Mouse (Mus musculus): ENCODE measurements at regions not wholly inside any gene's neighbourhood (a gene's known extent, or its start where the extent isn't known, plus 50 kb on each side); places are given as distances from the start of the nearest gene placed in this dataset.

DNA sequence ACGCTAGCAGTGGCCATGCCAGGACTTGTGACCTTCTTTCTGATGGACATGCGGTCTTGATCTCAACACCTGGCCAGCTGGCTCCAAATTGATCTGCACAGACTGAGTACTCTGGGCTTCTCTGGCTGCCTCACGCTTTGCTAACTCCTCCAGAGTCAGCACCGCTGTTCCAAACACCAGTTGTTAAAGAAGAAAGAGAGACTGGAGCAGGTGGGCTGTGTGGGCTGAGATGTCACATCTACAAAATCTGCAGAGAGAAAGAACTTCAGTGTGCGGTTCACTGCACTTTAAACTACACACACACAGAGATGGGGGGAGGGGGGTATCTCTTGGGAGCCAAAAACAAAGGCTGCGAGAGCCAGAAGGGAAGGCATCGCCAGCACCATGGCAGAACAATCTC is 234.2 kb downstream of the Rnf144a start:
- ATAC-seq (no peak), DNase-seq (ENCODE audit: low spot score) (no peak)
- H3K4me2 ChIP-seq (replicated peaks; ENCODE audit: low read depth, low read length): no peak overlapping the region
- TF ChIP-seq EP300 (IDR thresholded peaks at IDR 0.05) (no peak), CTCF (IDR thresholded peaks at IDR 0.05) (no peak)
- H3K9me3 ChIP-seq (ENCODE audit: low read length): no peaks in the 10 kb centered on the region
- H3K36me3 ChIP-seq (ENCODE audit: insufficient read depth, low read length): no peaks in the 10 kb centered on the region
- H3K4me3 ChIP-seq (ENCODE audit: low read depth, low read length): no peak overlapping the region
- H3K27me3 ChIP-seq (replicated peaks; ENCODE audit: insufficient read depth, low read length): no peaks in the 10 kb centered on the region
- no peak overlapping the region for H3K27ac ChIP-seq (ENCODE audit: low read length)
- WGBS: 78% methylated on average over 7 of the region's 7 CpGs
- no peak overlapping the region for H3K9ac ChIP-seq (replicated peaks; ENCODE audit: low read depth)
- H3K4me1 ChIP-seq (ENCODE audit: insufficient read depth, low read depth, low read length): no peaks in the 10 kb centered on the region

DNA sequence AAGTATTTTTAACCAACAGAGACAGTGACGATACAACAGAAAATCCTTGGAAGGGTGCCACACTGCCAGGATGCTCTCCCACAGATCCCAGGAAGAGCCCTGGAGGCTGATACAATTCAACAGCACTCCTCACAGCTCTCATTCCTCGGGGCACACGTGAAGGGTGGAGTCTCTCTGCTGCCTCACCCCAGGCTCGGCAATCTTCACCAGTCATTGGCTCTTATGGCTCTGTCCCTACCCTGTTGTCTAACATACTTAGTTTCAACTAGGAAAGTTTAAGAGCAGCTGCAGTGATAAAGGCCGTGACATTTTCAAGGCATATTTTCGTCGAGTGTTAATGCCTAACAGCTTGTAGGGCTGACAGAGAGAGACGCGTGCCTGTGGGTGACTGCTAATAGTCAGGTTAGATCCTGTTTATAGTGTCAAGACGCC is 238.8 kb downstream of the Rnf144a start:
- Histone ChIP-seq H3K27ac (ENCODE audit: low read length) (no peak overlapping the region), H3K27me3 (replicated peaks; ENCODE audit: insufficient read depth, low read length) (no peaks in the 10 kb centered on the region), H3K4me1 (ENCODE audit: insufficient read depth, low read depth, low read length) (no peaks in the 10 kb centered on the region), H3K9ac (replicated peaks; ENCODE audit: low read depth) (no peak overlapping the region), H3K4me2 (replicated peaks; ENCODE audit: low read depth, low read length) (no peak overlapping the region), H3K9me3 (ENCODE audit: low read length) (no peaks in the 10 kb centered on the region), H3K36me3 (ENCODE audit: insufficient read depth, low read length) (no peaks in the 10 kb centered on the region), H3K4me3 (ENCODE audit: low read depth, low read length) (no peak overlapping the region)
- no peak for TF ChIP-seq EP300 (IDR thresholded peaks at IDR 0.05)
- no peak for TF ChIP-seq CTCF (IDR thresholded peaks at IDR 0.05)
- DNase-seq (ENCODE audit: low spot score) (no peak), ATAC-seq (peak; percentile 35; the same call in 1 of the 2 replicates)
- 22% methylated on average over 10 of the region's 10 CpGs for WGBS

GRCm38 (mm10) chr12:26163416-26163815 is 251.6 kb downstream of the Rnf144a start:
- Histone ChIP-seq H3K4me3 (ENCODE audit: low read depth, low read length) (no peak overlapping the region), H3K27me3 (replicated peaks; ENCODE audit: insufficient read depth, low read length) (no peaks in the 10 kb centered on the region), H3K27ac (ENCODE audit: low read length) (no peak overlapping the region), H3K9ac (replicated peaks; ENCODE audit: low read depth) (no peak overlapping the region), H3K4me1 (ENCODE audit: insufficient read depth, low read depth, low read length) (no peaks in the 10 kb centered on the region), H3K36me3 (ENCODE audit: insufficient read depth, low read length) (no peaks in the 10 kb centered on the region), H3K4me2 (replicated peaks; ENCODE audit: low read depth, low read length) (no peak overlapping the region), H3K9me3 (ENCODE audit: low read length) (no peaks in the 10 kb centered on the region)
- no peak for TF ChIP-seq CTCF (IDR thresholded peaks at IDR 0.05)
- TF ChIP-seq EP300 (IDR thresholded peaks at IDR 0.05): no peak
- DNase-seq (ENCODE audit: low spot score) (no peak), ATAC-seq (no peak)
- WGBS: 71% methylated on average over 3 of the region's 3 CpGs

DNA sequence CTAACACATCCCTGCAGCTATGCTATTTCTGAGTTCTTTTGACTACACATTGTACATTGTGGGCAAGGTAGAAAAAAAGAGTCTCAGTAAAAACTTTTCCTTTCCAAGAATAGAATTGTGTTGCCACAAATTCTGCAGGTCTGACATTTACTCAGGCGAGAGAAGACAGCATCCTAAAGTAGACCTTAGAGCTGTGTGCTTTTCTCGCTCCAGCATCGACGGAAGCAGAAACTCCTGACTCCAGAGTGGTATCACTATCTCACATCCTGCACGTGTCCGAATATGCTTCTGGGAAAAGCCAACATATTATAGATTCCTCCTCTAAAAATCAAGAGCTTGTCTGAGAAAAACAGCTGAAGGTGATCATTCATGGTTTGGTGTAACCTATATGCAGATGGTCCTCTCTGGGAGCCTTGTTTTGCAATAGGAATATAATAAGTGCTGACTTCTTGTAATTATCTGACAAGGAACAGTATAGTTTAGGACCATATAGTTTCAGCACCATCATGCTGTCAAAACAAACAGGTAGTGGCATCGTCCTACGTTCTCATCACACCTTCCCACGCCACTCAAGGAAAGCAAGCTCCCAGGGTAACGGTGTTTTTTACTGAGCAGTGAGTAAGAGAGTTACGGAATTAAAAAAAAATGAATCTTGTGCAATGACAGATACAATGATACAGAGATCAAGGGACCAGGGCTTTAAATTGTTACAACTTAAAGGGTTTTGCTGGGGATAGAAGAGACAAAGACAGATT is 254.0 kb downstream of the Rnf144a start:
- ATAC-seq (no peak), DNase-seq (ENCODE audit: low spot score) (no peak)
- Histone ChIP-seq H3K4me1 (ENCODE audit: insufficient read depth, low read depth, low read length) (no peaks in the 10 kb centered on the region), H3K9me3 (ENCODE audit: low read length) (no peaks in the 10 kb centered on the region), H3K27me3 (replicated peaks; ENCODE audit: insufficient read depth, low read length) (no peaks in the 10 kb centered on the region), H3K27ac (ENCODE audit: low read length) (no peak overlapping the region), H3K4me2 (replicated peaks; ENCODE audit: low read depth, low read length) (no peak overlapping the region), H3K4me3 (ENCODE audit: low read depth, low read length) (no peak overlapping the region), H3K36me3 (ENCODE audit: insufficient read depth, low read length) (no peaks in the 10 kb centered on the region), H3K9ac (replicated peaks; ENCODE audit: low read depth) (no peak overlapping the region)
- 85% methylated on average over 11 of the region's 11 CpGs for WGBS
- no peak for TF ChIP-seq CTCF (IDR thresholded peaks at IDR 0.05)
- no peak for TF ChIP-seq EP300 (IDR thresholded peaks at IDR 0.05)

- DNase-seq (ENCODE audit: low spot score) (no peak), ATAC-seq (no peak)
- no peak for TF ChIP-seq EP300 (IDR thresholded peaks at IDR 0.05)
- no peak for TF ChIP-seq CTCF (IDR thresholded peaks at IDR 0.05)
- Histone ChIP-seq H3K9me3 (ENCODE audit: low read length) (no peaks in the 10 kb centered on the region), H3K4me2 (replicated peaks; ENCODE audit: low read depth, low read length) (no peak overlapping the region), H3K27ac (ENCODE audit: low read length) (no peak overlapping the region), H3K4me3 (ENCODE audit: low read depth, low read length) (no peak overlapping the region), H3K9ac (replicated peaks; ENCODE audit: low read depth) (no peak overlapping the region), H3K4me1 (ENCODE audit: insufficient read depth, low read depth, low read length) (no peaks in the 10 kb centered on the region), H3K36me3 (ENCODE audit: insufficient read depth, low read length) (no peaks in the 10 kb centered on the region), H3K27me3 (replicated peaks; ENCODE audit: insufficient read depth, low read length) (no peaks in the 10 kb centered on the region)
- 68% methylated on average over 8 of the region's 8 CpGs for WGBS
Measured at GRCm38 (mm10) chr12:26152992-26153391, 262.1 kb downstream of the Rnf144a start.

DNA sequence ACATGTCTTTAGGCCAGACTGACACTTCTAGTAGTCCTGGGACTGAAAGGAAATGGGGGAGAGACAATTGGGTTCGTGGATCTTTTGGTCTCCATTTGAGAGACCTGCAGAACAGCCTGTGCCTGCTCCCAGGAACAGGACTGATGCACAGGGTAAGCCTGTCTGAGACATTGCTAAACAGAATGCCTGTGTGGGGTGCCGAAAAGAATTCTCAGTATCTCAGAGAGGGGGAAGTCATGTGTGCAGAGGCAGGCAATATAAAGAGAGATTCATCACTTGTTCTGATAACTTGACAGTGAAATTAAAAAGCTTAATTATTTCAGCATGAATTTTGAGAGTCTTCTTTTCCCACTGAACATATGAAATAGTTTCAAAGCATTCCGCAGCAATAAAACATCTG is 268.7 kb downstream of the Rnf144a start:
- H3K27me3 ChIP-seq (replicated peaks; ENCODE audit: insufficient read depth, low read length): no peaks in the 10 kb centered on the region
- WGBS: 61% methylated on average over 3 of the region's 3 CpGs
- no peak for DNase-seq (ENCODE audit: low spot score)

More for the DNA sequence above, 268.7 kb downstream of the Rnf144a start:
- no peaks in the 10 kb centered on the region for H3K9me3 ChIP-seq (ENCODE audit: low read length)
- no peak overlapping the region for H3K4me3 ChIP-seq (ENCODE audit: low read depth, low read length)
- no peak for TF ChIP-seq EP300 (IDR thresholded peaks at IDR 0.05)
- TF ChIP-seq CTCF (IDR thresholded peaks at IDR 0.05): no peak
- H3K36me3 ChIP-seq (ENCODE audit: insufficient read depth, low read length): no peaks in the 10 kb centered on the region
- H3K27ac ChIP-seq (ENCODE audit: low read length): no peak overlapping the region
- no peak overlapping the region for H3K4me2 ChIP-seq (replicated peaks; ENCODE audit: low read depth, low read length)
- H3K4me1 ChIP-seq (ENCODE audit: insufficient read depth, low read depth, low read length): no peaks in the 10 kb centered on the region
- no peak for ATAC-seq
- H3K9ac ChIP-seq (replicated peaks; ENCODE audit: low read depth): no peak overlapping the region

All from lung, postnatal 0 days (tissue).